Mouse (Mus musculus) cerebellum, adult 2 months (tissue): Measurements from ENCODE around the gene Kif28.

Experiments used
- CTCF ChIP-seq: fragments of 200-500 bp; IDR thresholded peaks from 2 replicates; pipeline ENCODE4 v1.5.1; 2011; ENCODE audit warnings: low read depth, mild to moderate bottlenecking, control low read depth, low read length, moderate library complexity, borderline replicate concordance; ENCODE audit not compliant: insufficient read depth
- POLR2A ChIP-seq: fragments of 200-500 bp; IDR thresholded peaks from 2 replicates; pipeline ENCODE4 v1.6.1; 2011; ENCODE audit warnings: low read length, control low read depth, borderline replicate concordance; ENCODE audit not compliant: insufficient read depth

DNA sequence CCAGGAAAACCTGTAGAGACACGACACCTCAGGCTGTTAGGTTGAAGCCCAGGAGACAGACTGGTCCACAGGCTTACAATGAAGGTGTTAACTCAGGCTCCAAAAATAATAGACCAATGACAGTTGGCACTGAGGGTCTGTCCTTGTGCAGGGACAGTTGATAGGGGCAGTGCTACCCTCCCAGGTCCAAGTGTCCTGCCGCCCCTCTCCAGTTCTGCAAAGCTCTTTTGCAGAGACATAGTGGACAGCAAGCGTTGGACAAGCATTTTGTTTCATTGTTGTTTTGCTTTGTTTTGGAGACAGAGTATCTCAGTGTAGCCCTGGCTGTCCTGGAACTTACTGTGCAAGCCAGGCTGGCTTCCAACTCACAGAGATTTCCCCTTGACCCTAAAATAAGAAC, 13.7 kb downstream of the Kif28 start:
- TF ChIP-seq POLR2A = no peak
- no peak for TF ChIP-seq CTCF
